Mouse (Mus musculus) WW6 (cell line): ENCODE results near the gene Upf2.

ENCODE experiments used
- DNase-seq: peaks from one replicate; pipeline ENCODE4 v3.0.0-alpha.2; 2013; ENCODE audit warnings: low read depth, low spot score

Gene Upf2

GRCm38 (mm10) chr2:5950766-5951595 lies at the start of gene Upf2:
Gene Upf2 (plus strand): TSS chr2:5951469.
- peak; percentile 92 for DNase-seq

DNA sequence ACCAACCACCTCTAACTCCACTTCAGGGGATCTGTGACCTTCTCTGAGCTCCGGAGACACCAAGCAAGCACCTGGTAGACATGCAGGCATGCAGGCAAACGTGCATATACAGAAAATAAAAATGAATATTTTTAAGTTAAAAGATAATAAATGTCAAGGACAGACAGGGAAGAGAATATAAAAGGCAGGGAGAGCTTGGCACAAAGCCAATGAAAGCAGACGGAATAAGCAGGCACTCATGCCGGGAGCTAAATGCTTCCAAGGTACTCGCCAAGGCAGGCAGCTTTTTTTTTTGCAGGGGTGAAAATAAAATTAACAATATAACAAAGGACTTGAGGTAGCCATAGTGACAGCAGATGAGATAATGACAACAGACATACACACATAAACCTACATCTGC lies 45.2 kb upstream of the Upf2 start:
- DNase-seq = no peak

DNA sequence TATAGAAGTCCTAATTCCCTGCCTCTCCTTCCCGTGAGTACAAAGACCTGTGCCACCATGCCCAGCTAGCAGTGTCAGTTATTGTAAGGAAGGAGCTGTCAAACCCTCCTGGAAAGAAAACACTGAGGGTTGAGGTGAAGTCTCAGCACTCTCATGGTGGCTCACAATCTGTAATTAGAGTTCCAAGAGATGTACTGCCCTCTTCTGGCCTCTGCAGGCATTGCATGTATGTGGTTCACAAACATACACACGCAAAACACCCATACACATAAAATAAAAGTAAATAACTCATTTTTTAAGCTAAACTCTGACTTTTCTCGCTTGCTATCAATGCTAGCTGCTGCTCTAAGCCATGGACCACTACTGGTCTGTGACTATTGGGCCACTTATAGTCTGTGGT lies 44.6 kb upstream of the Upf2 start:
- DNase-seq = peak; percentile 29

DNA sequence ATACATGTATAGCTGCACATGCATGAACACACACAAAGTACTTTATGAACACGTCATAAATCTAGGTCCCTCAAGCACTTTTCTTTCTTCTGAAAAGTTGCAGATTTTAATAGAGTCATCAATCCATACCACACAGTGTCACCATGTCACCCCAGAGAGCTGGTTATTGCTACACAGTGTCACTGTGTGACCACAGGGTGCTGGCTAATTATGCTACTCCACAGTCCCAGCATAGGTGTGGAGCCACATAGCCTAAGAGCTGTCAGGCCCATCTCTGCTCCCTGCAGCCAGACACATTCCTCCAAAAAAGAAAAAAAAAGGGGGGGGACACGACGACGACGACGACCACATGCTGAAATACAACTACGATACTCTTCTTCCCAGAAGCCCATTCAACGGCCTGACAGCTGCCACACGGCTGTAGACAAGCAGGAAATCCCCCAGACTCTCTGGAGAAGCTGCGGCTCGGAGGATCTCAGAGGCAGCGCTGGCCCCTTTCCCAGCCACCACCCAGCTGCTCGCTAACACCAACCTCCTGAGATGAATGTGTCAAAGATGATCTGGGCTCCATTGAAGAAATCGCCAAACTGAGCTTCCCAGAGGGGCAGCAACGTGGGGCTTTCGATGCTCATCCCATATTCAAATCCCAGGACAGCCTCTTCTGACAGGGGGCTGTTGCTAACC lies 39.8 kb upstream of the Upf2 start:
- DNase-seq = no peak

DNA sequence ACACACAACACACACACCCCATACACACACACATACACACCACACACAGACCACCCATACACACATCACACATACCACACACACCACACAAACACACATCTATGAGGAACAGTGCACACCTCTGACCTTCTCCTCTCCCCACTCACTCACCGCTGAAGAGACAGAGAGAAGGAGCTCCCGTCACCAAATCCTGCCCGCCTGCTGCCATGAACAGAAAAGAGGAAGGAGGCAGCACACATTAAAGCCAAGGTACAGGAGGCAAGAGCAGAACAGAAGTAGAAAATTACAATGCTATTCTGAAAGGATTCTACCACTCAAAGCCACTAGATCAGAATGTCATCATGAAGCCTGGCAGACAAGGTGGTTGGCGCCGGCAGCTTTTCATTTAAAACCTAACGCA lies 28.4 kb upstream of the Upf2 start:
- no peak for DNase-seq

DNA sequence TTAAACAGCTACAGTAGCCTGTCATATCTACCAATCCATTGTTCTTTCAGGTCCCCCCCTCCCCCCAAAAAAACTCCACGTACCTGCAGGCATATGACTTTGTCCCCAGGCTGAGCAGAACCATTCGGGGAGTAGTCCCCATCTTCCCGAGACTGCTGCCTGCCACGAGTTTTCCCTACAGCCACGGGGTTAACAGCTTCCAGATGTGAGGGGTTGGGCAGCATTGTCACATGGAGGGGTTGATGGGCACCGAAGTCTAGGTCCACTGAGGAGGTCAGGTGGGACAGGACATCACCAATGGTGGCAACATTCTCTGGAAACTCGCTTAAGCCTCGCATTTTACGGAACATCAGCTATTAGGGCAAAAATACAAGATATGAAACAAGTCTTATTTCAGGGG lies 27.5 kb upstream of the Upf2 start:
- no peak for DNase-seq

DNA sequence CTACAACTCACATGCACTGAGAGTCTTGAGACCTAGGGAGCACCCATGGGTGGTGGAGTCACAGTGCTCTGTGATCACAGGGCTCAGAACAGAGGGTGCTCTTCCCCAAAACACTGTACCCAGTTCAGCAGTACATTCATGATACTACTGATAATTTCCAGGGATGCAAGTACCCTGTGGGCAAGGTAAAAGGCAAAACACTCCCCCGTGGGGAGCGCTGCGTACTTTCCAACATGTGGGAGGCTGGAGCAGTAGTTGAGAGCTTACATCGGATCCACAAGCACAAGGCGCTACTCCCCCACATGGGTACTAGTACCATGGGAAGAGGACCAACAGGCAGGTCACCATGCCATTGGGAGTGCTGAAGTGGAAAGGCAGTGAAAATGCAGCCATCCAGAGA lies 23.8 kb upstream of the Upf2 start:
- no peak for DNase-seq

DNA sequence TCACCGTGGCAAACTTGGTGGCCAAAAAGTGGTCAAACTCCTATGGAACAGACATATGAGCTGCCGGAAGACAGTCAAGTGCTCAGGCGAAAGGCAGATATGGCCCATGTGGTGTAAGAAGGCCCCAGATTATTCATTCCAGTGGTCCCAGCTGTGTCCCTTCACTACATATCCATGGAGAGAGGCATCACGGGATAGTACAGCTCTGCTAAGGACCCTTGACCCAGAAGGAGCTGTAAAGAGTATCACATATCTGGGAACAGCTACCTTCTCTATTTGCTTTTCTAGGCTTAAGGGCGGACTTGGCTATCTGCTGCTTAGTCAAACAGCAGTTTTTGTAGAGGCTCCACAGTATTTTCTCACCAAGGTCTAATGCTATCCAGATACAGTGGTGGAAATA lies 21.5 kb upstream of the Upf2 start:
- DNase-seq = no peak

DNA sequence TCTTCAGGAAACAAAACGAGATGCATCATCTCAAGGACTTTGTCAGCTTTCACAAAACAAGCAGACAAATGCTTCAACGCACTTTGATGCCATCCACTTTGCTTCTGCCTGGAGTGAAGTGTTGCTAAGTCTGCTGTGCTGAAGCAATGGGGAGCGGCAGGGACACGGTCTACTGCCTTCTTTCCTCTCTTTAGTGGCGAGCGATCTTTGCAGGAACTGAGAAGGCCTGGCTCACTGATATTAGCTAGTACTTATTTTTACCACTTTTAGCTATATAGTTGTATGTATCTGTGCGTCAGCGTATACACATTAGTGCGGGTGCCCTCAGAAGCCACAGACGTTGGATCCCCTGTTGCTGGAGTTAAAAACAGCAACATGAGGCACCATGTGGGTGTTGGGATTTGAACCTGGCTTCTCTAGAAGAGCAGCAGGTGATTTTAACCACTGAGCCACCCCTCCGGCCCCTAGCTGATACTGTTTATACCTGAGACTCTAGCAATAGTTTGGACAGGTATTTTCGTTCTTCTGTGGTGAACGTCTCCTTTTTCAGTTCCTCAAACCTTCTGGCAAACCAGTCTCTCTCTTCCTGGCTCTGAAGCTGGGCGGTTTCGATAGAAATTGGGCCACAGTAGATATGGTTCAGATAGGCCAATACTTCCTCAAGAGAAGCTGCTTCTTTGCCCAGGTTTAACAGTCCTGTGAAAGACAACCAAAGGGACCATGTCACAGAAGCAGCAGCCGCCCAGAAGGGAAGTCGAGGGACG lies 20.8 kb upstream of the Upf2 start:
- no peak for DNase-seq

DNA sequence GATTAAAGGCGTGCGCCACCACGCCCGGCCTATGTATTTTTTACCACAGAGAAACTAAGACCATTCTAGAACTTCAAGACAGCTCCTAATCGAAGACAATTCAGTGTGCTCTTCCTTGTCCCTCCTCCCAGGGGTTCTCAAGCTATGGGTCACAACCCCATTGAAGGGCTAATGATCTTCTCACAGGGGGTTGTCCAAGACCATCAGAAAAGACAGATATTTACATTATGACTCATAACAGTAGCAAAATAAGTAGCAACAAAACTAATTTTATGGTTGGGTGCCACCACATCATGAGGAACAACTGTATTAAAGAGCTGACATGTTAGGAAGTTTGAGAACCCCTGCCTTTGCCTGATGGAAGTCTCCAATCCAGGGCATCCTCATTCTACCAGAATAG lies 19.3 kb upstream of the Upf2 start:
- no peak for DNase-seq

DNA sequence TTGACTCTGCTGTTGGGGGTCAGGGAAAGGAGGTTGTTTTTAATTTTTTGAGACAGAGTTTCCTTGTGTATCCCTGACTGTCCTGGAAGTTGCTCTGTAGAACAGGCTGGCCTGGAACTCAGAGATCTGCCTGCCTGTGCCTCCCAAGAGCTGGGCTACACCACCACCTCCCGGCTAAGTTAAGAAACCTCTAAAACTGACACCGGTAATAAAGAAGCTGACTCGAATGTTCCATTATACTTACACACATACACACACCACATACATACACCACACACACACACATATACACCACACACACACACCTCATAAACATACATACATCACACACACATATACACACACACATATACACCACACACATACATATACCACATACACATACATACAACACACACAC lies 16.3 kb upstream of the Upf2 start:
- no peak for DNase-seq

DNA sequence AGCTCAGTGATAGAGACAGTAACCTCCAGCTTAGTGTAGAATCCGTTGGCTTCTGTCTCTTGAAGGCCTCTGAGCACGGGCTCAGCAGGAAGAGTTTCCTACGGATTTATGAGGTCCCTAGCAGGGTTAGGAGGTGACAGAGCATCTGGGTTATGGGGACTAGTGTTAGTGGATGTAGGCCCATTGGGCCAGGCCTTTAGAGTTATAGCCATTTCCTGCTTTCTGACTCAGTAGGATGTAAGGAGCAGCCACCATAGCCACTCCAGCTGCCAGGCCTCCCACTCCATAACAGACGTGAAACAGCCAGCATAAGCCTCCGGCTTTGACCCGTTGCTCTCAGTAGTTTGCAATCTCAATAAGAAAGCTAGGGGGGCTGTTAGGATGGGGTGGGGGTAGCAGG lies 15.2 kb upstream of the Upf2 start:
- DNase-seq = no peak

GRCm38 (mm10) chr2:5936550-5936949 lies 14.7 kb upstream of the Upf2 start:
- no peak for DNase-seq

DNA sequence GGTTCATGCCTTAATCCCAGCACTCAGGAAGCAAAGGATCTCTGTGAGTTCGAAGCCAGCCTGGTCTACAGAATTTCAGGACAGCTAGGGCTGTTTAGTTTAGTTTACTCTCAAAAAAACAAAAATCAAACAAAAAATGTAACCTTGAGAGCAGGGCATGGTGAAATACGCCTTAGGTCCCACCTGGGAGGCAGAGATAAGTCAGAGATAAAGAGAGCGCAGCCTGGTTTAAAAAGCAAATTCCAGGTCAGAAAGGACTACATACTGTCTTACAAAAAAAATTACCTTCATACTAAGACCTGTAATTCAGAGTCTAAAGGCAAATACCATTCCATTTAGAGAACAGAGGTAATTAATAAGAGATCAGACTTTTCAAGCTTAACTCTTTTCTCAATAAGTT lies 11.9 kb upstream of the Upf2 start:
- DNase-seq = no peak

DNA sequence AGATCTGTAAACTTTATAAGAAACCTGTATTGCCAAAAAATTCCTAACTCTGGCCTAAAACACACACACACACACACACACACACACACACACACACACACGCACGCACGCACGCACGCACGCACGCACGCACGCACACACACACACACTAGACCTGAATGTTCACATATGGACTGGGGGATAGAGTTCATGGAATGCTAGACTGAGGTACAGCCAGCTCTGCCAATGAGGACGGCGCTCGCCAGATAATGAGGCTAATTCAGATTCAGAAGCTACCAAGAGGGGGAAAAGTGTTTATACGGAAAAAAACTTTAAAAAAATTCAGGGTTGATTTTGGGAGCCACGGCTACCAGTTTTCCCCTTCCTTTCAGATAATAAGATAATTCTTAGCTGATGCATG lies 11.4 kb upstream of the Upf2 start:
- no peak for DNase-seq

- no peak for DNase-seq
Measured at GRCm38 (mm10) chr2:5940936-5941335, 10.3 kb upstream of the Upf2 start.

GRCm38 (mm10) chr2:5941861-5942415 lies 9.3 kb upstream of the Upf2 start:
- DNase-seq = no peak

DNA sequence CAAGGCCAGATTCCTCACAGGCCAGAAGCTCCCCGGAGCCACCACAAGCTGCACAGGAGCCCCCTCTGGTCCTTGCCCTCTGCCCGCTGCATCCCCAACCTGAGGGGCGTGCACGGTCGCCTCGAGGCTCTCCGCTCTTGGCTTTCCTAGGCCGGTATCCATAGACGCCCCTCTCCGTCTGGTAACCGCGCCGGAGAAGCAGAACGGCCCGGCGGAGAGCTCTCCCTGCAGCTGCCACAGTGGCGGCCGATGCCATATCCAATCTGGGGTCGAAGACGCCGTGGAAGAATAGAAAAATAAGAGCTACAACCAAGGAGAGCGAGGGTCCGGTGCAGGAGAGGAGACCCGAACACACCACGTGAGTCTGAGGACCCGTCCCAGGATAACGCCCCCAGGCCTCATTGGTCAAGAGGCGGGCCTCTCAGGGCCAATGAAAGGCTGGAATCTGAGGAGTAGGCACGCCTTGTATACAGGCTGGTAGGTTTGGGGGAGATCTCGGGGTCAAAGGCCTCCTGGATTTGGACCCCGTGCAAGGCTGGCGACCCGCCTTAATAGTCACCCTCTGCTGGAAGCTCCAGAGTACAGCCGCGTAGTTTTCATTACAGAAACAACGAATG lies 8.7 kb upstream of the Upf2 start, which contains the start of gene Dhtkd1:
Gene Dhtkd1 (minus strand): TSS at position 377 of the 617 bp plus-strand sequence.
- DNase-seq = no peak

GRCm38 (mm10) chr2:5943071-5943470 lies 8.2 kb upstream of the Upf2 start:
- no peak for DNase-seq

DNA sequence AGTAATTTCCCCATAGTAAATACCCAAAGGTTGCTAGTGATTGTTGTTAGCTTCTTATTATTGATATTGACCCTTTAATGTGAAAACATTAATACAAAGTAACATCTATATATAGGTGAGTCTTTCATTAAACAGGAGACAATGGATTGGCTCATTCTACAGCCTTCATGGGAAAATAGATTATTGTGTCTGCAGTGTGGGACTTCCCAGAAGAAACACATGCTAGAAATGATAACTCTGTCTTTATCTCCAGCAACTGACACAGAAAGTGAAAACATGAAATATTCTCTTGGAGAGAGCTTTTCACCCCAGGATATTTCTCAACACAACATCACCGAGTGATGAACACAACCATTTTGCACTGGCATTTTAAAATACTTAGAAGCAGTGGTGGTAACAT lies 5.6 kb upstream of the Upf2 start:
- DNase-seq = no peak

GRCm38 (mm10) chr2:5946876-5947275 lies 4.4 kb upstream of the Upf2 start:
- no peak for DNase-seq

DNA sequence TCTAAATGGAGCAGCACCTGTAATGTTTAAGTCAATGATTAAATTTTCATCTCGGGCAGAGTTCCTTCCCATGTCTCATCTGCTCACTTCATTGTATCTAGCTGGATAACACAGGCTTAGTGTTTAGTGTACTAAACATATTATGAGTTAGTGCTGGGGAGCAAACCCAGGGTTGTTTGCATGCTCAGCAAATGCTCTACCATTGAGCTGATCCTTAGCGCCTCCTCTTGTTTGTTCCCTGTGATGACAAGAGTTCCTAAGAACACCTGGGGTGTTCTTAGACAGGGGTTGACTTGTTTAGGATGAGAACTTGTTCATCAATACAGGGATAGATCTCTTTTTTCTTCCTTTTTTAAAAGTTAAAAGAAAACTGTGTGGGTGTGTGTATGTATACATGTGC lies 2.3 kb upstream of the Upf2 start:
- DNase-seq = no peak
